Mouse (Mus musculus): ENCODE measurements around the gene Pdpn.

- no peak for TF ChIP-seq POLR2AphosphoS2 (IDR thresholded peaks at IDR 0.05; ENCODE audit: insufficient read length, low read depth)
- no peak for TF ChIP-seq E2F4 (IDR thresholded peaks at IDR 0.05; ENCODE audit: insufficient read depth)
Measured at GRCm38 (mm10) chr4:143278429-143278871, 20.9 kb downstream of the Pdpn start.
